Mouse (Mus musculus) forebrain, embryonic 16.5 days (tissue): Measurements from ENCODE around the gene Plekhh1. TPM values are rescaled to one million over a fixed set of nuclear protein-coding genes. Genes with fewer than 3 reads are reported as not detected.

ENCODE experiments used
- ATAC-seq: fragments of 200-750 bp; cut with Nextera tagmentation; 2 replicates; pipeline ENCODE4 v1.8.0; 2017; ENCODE audit warnings: mild to moderate bottlenecking, moderate library complexity
- H3K27ac ChIP-seq: fragments of 300-500 bp; sonication (generic); 2 replicates; pipeline ENCODE4 v1.5.1; 2014; ENCODE audit warnings: low read length, control low read depth
- H3K27me3 ChIP-seq: fragments of 300-500 bp; sonication (generic); replicated peaks from 2 replicates; pipeline ENCODE4 v1.6.1; 2014; ENCODE audit warnings: low read length; ENCODE audit not compliant: control insufficient read depth, insufficient read depth
- H3K36me3 ChIP-seq: fragments of 300-500 bp; sonication (generic); 2 replicates; pipeline ENCODE4 v1.6.1; 2014; ENCODE audit not compliant: control insufficient read depth, insufficient read depth
- H3K4me1 ChIP-seq: fragments of 300-500 bp; sonication (generic); replicated peaks from 2 replicates; pipeline ENCODE4 v1.6.1; 2014; ENCODE audit warnings: low read length; ENCODE audit not compliant: control insufficient read depth, insufficient read depth
- H3K4me2 ChIP-seq: fragments of 300-500 bp; sonication (generic); 2 replicates; pipeline ENCODE4 v1.6.1; 2014; ENCODE audit warnings: mild to moderate bottlenecking, low read length, control low read depth
- H3K4me3 ChIP-seq: fragments of 300-500 bp; sonication (generic); replicated peaks from 2 replicates; pipeline ENCODE4 v1.5.1; 2014; ENCODE audit warnings: mild to moderate bottlenecking, low read length, control low read depth
- H3K9ac ChIP-seq: fragments of 300-500 bp; sonication (generic); replicated peaks from 2 replicates; pipeline ENCODE4 v1.6.1; 2014; ENCODE audit warnings: low read depth, low read length, control low read depth
- H3K9me3 ChIP-seq: fragments of 300-500 bp; sonication (generic); 2 replicates; pipeline ENCODE4 v1.6.1; 2016; ENCODE audit warnings: low read length; ENCODE audit not compliant: control insufficient read depth
- WGBS: fragments of 180-500 bp; shearing (Covaris S2); extraction: QIAGEN DNeasy Blood & Tissue Kit; methylation state at CpG from one replicate; pipeline ENCODE4 v1.1.7; 2014; 5-methylcytosine and 5-hydroxymethylcytosine counted together
- polyA plus RNA-seq: library from polyadenylated mRNA; unstranded; fragments of >200 nt; fragmentation: Nextera tagmentation; extraction: Ambion mirVana; gene quantifications from 2 replicates; pipeline ENCODE4 v1.2.1, GENCODE M21; 2015

Plekhh1 gene
- polyA plus RNA-seq, 1 experiment from 2014 or later, result 2.5 TPM

- 19% methylated on average over 6 of the region's 7 CpGs for WGBS
- no peak for ATAC-seq
- H3K4me1 ChIP-seq, result no peaks in the 10 kb centered on the region
- no peaks in the 10 kb centered on the region for H3K27me3 ChIP-seq
- no peak overlapping the region for H3K9ac ChIP-seq
- no peak overlapping the region for H3K27ac ChIP-seq
- no peak overlapping the region for H3K4me3 ChIP-seq
- no peak overlapping the region for H3K4me2 ChIP-seq
- no peaks in the 10 kb centered on the region for H3K36me3 ChIP-seq
- H3K9me3 ChIP-seq, result no peaks in the 10 kb centered on the region
Observed at GRCm38 (mm10) chr12:78996711-78997110, 32.3 kb upstream of the Plekhh1 start.

- no peak overlapping the region for H3K4me2 ChIP-seq
- H3K9me3 ChIP-seq, result no peaks in the 10 kb centered on the region
- no peaks in the 10 kb centered on the region for H3K27me3 ChIP-seq
- H3K36me3 ChIP-seq, result no peaks in the 10 kb centered on the region
- no peak overlapping the region for H3K27ac ChIP-seq
- H3K9ac ChIP-seq, result no peak overlapping the region
- WGBS, result 98% methylated on average over 5 of the region's 5 CpGs
- peaks cover 10% of the 10 kb centered on the region for H3K4me1 ChIP-seq
- no peak overlapping the region for H3K4me3 ChIP-seq
- no peak for ATAC-seq
Observed at GRCm38 (mm10) chr12:79002406-79002805, 26.6 kb upstream of the Plekhh1 start.

- no peak for ATAC-seq
- no peak overlapping the region for H3K27ac ChIP-seq
- no peaks in the 10 kb centered on the region for H3K36me3 ChIP-seq
- no peaks in the 10 kb centered on the region for H3K27me3 ChIP-seq
- H3K4me2 ChIP-seq, result no peak overlapping the region
- peaks cover 13% of the 10 kb centered on the region for H3K4me1 ChIP-seq
- no peak overlapping the region for H3K4me3 ChIP-seq
- H3K9ac ChIP-seq, result no peak overlapping the region
- H3K9me3 ChIP-seq, result no peaks in the 10 kb centered on the region
- WGBS, result 90% methylated on average over 3 of the region's 3 CpGs
Observed at GRCm38 (mm10) chr12:79002978-79003377, 26.0 kb upstream of the Plekhh1 start.

- no peaks in the 10 kb centered on the region for H3K27me3 ChIP-seq
- peak overlapping the region; percentile 88 for H3K4me2 ChIP-seq
- no peaks in the 10 kb centered on the region for H3K36me3 ChIP-seq
- H3K9me3 ChIP-seq, result no peaks in the 10 kb centered on the region
- peaks cover 13% of the 10 kb centered on the region for H3K4me1 ChIP-seq
- H3K27ac ChIP-seq, result no peak overlapping the region
- no peak for ATAC-seq
- H3K4me3 ChIP-seq, result peak overlapping the region; percentile 82; the same call in 1 of the 2 replicates
- H3K9ac ChIP-seq, result 0 out of 2 replicates have a peak overlapping the region, but pooled peaks have one; percentile 0
- 89% methylated on average over 5 of the region's 5 CpGs for WGBS
Observed at GRCm38 (mm10) chr12:79005456-79005855, 23.5 kb upstream of the Plekhh1 start.

GRCm38 (mm10) chr12:79006076-79006475, 22.9 kb upstream of the Plekhh1 start:
- Histone ChIP-seq H3K4me2 (peak overlapping the region; percentile 88), H3K9ac (peak overlapping the region; percentile 90), H3K27ac (no peak overlapping the region), H3K27me3 (no peaks in the 10 kb centered on the region), H3K36me3 (no peaks in the 10 kb centered on the region), H3K9me3 (no peaks in the 10 kb centered on the region), H3K4me1 (peaks cover 13% of the 10 kb centered on the region), H3K4me3 (peak overlapping the region; percentile 82)
- no peak for ATAC-seq
- WGBS, result 25% methylated on average over 9 of the region's 9 CpGs

GRCm38 (mm10) chr12:79006478-79007125, 22.4 kb upstream of the Plekhh1 start:
- Histone ChIP-seq H3K4me1 (peaks cover 13% of the 10 kb centered on the region), H3K36me3 (no peaks in the 10 kb centered on the region), H3K27me3 (no peaks in the 10 kb centered on the region), H3K9me3 (no peaks in the 10 kb centered on the region), H3K9ac (peak overlapping the region; percentile 90), H3K27ac (peak overlapping the region; percentile 84), H3K4me3 (peak overlapping the region; percentile 82), H3K4me2 (peak overlapping the region; percentile 88)
- under 1% methylated on average over 51 of the region's 53 CpGs for WGBS
- peak; percentile 79 for ATAC-seq

- H3K4me1 ChIP-seq, result peaks cover 13% of the 10 kb centered on the region
- H3K9ac ChIP-seq, result peak within 1 kb of the TSS; percentile 90
- peak within 1 kb of the TSS; percentile 84 for H3K27ac ChIP-seq
- no peaks in the 10 kb centered on the region for H3K27me3 ChIP-seq
- H3K36me3 ChIP-seq, result no peaks in the 10 kb centered on the region
- H3K9me3 ChIP-seq, result no peaks in the 10 kb centered on the region
- ATAC-seq, result peak; percentile 96
- H3K4me2 ChIP-seq, result peak within 1 kb of the TSS; percentile 88
- WGBS, result 1% methylated on average over 49 of the region's 49 CpGs
- peak within 1 kb of the TSS; percentile 82 for H3K4me3 ChIP-seq
Observed at GRCm38 (mm10) chr12:79007126-79007753, 21.7 kb upstream of the Plekhh1 start, which contains the start of gene Tmem229b. Gene Tmem229b, minus strand, starts transcription at chr12:79007627.

- 47% methylated on average over 3 of the region's 3 CpGs for WGBS
- no peak for ATAC-seq
- no peak overlapping the region for H3K4me3 ChIP-seq
- H3K27ac ChIP-seq, result no peak overlapping the region
- peaks cover 7% of the 10 kb centered on the region for H3K4me1 ChIP-seq
- H3K9ac ChIP-seq, result no peak overlapping the region
- no peaks in the 10 kb centered on the region for H3K9me3 ChIP-seq
- no peaks in the 10 kb centered on the region for H3K27me3 ChIP-seq
- no peaks in the 10 kb centered on the region for H3K36me3 ChIP-seq
- no peak overlapping the region for H3K4me2 ChIP-seq
Observed at GRCm38 (mm10) chr12:79010569-79010968, 18.4 kb upstream of the Plekhh1 start.

GRCm38 (mm10) chr12:79016109-79016508, 12.9 kb upstream of the Plekhh1 start:
- WGBS, result 5% methylated on average over 5 of the region's 5 CpGs
- Histone ChIP-seq H3K4me3 (no peak overlapping the region), H3K27me3 (no peaks in the 10 kb centered on the region), H3K36me3 (no peaks in the 10 kb centered on the region), H3K27ac (no peak overlapping the region), H3K4me2 (no peak overlapping the region), H3K4me1 (no peaks in the 10 kb centered on the region), H3K9ac (no peak overlapping the region), H3K9me3 (no peaks in the 10 kb centered on the region)
- peak; percentile 49; the same call in 1 of the 2 replicates for ATAC-seq
